Mouse (Mus musculus) gastrocnemius, postnatal 36 days (tissue): ENCODE data around the gene Enpp6. TPM values are rescaled to one million over a fixed set of nuclear protein-coding genes. Genes with fewer than 3 reads are reported as not detected.

Experiments used
- DNase-seq, 2 experiments: peaks; one replicate each; pipeline ENCODE4 v3.0.0; 2022
- intact Hi-C: fragments of 180-260 bp; cut with DNase I; formaldehyde crosslinking; loops from one replicate; pipeline ENCODE4 v1.15.1; 2025
- total RNA-seq, 2 experiments: library from RNA; stranded (reverse); gene quantifications; 2 replicates each; pipeline ENCODE4 v1.2.3; 2021

The Enpp6 gene
- total RNA-seq, 2 experiments from 2014 or later: 1.1 TPM

DNA sequence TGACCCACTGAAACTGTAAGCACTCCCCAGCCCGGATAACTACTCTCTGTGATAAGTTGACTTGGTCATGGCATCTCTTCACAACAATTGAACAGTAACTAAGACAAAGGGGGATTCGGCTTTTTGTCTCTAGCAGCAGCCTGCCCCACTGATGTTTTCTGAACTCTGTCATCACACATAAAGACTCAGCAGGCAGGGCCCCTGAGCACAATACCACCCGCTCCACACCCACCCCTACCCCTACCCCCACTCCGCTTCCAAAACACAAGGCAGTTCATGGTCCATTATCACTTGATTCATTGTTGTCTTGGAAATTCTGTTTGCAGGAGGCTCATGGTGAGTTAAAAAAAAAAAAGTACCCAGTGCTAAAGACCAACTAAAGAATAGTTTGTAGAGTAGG lies 71.8 kb downstream of the Enpp6 start:
- intact Hi-C loops: no loop called here

DNA sequence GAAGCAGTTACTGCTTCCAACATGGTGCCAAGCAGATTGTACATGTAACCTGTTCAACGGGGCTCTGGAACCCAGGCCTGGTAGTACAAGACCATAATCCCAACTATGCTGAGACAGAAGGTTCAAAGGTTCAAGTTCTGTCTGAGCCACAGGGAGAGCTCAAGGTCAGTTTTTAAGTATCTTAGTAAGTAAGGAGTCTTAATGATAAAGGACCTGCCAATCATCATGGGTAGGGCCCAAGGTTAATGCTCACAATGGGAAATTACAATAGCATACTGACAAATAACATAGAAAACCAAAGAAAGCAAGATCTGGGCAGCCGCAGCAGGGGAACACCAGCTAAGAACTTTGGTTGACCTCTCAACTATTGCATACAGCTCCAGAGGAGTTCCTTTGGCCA lies 72.3 kb downstream of the Enpp6 start:
- intact Hi-C loops: no loop called here
- no peak for DNase-seq

More for the DNA sequence above, 71.8 kb downstream of the Enpp6 start:
- no peak for DNase-seq

DNA sequence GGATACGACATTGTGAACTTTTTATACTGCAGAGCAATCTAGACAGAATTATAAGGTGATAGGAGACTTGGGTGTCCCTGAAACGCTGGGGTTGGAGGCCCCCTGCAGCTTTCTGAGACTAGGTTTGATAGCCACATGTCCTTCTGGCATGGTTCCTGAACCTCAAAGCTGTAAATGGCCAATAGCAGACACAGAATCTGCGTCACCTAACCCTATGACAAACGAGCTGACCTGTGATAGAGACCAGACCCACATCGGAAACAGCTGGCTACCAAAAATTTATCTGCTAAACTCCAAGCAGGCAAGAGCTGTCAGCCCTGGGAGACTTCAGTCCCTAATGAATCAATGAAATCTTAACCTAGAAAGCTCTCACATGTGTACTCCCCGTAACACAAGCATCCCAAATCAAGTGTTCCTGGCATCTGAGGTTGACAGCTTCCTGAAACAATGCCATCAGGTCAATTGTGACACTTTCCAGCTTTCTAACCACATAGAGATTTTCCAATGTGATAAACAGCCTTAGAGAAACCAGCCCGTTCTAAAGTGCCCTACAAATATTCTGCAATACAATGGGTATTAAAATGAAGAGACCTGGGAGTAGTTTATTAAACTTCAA lies 74.5 kb downstream of the Enpp6 start:
- DNase-seq: no peak
- intact Hi-C loops: no loop called here

DNA sequence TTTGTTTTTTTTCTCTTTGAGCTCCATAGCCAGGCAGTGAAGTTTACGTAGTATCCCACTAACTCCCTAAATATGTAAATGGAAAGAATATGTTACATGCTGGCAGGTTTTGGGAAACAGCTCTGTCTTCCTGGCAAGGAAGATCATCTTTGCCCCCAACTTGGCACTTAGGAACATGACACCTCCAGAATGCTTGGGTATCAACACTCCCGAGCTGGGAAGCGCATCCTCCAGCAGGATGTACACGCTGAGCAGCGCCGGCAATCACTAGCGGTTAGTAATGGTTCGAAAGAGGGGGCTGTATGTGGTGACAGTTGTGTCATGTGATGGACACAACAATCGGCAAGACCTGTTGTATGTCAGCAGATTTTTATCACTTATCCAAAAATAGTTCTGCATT lies 80.4 kb downstream of the Enpp6 start:
- DNase-seq: no peak
- intact Hi-C loops: no loop called here

DNA sequence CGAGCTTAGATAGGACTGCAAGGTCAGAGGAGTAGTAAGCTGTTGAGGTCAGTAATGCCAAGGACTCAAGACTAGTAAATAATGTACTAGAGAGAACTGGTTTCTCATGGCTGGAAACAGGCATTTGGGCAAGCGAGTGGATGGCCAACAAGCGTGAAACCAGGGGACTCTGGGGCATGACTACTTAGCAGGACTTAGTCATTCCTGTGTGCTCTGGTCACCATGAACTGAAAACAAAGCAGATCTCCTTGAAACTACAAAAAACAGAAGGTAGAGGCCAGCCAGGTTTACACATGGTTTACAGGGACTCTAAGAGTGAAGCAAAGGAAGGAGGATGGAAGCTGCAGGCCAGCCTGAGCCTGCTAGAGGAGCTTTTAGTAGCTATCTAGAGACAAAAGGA lies 82.9 kb downstream of the Enpp6 start:
- DNase-seq: no peak
- intact Hi-C loops: no loop called here

DNA sequence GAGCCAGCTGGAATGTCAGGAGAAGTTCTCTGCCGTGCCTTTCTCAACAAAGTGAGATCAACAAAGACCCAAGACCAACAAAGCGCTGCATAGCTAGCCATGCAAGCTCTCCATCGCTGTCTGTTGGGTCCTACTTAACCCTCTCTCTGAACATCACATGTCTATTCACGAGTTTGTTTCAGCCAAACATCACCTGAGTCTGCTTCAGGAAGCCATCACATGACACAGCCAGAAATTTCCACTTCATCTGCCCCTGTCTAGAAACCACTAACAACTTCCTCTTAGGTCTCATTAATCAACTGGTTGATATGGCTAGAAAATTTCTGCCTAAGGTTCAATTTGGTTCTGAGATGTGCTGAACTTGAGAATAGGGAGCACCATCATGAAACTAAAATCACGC lies 85.3 kb downstream of the Enpp6 start:
- intact Hi-C loops: no loop called here
- DNase-seq: no peak

DNA sequence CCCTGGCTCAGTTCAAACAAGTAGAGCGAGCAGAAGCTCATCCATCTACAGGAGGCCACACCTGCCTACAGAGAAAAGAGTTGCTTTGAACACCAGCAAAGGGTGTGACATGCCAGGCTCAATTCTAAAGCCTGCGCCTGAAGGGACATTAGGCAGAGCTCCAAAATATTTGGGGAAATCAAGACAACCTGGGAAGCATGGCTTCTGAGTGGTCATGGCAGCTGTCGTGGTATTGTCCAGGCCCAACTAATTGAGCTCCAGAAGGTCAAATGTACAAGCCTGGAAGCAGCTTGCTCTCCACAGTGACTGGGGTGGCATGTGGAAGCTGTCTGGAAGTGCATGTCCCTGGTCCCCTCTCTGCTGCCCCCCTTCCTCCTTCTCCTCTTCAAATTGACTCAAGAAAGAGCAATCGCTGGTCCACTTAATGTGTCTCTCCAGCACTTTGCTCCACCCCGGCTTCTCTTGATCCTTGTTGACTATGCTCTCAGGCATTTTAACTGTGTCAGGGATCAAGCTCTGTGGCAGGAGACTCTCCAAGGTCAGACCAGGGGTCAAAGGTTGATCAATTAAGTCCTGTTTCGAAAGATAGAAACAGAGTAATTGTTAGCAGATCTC lies 89.4 kb downstream of the Enpp6 start:
- no peak for DNase-seq
- intact Hi-C loops: no loop called here

DNA sequence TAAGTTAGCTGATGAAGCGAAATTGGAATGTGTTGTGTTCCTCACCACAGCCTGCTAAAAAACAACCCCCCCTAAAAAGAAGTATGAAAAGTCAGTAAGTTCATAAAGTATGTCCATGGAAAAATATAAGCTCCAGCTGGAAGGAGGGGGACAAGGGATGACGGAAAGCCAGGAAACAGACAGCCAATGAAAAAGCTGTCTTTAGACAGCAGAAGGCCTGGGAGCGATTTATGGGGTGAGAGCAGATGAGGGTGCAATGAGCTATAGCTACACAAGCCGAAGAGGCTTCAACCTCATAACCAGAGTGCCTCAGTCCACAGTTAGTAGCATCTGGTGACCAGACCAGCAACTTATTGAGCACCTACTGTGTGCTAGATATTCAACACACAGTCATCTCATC lies 93.3 kb downstream of the Enpp6 start:
- intact Hi-C loops: no loop called here
- DNase-seq: no peak

DNA sequence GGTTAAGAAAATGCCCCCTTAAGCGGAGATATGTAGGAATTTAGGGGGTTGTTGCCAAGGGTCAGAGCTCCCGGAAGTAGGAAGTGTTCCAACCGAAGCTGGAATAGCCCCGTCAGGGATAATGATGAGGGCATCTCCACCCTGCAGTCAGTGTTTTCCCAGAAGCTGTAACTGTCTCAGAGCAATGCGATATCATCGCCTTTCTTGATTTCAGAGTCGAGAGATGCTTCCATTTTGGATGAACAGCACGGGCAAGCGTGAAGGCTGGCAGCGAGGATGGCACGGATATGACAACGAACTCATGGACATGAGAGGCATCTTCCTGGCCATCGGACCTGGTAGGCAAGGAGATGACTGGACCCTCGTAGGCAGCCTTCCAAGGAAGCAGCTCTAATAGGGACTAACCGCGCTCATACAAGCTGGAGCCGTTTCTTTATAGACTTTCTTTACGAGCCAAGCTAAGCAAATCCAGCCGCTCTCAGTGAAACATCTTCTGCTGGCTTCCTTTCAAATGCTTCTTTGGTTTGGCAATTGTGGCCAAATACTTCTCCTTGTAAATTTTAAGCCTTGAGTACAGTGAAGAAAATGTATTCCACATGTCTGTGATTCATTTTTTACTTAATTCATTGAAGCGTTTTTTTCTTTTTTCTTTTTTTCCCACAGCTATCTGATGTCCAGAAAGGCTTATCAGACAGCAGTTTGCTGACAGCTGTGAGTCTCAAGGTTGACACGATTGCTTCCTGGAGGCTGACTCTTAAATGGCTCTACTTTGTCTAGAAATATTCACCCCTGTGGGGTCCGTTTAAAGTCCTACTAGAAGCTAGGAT lies 95.7 kb downstream of the Enpp6 start:
- DNase-seq: peak in 1 of 2 experiments; percentile 16
- intact Hi-C loops: no loop called here

DNA sequence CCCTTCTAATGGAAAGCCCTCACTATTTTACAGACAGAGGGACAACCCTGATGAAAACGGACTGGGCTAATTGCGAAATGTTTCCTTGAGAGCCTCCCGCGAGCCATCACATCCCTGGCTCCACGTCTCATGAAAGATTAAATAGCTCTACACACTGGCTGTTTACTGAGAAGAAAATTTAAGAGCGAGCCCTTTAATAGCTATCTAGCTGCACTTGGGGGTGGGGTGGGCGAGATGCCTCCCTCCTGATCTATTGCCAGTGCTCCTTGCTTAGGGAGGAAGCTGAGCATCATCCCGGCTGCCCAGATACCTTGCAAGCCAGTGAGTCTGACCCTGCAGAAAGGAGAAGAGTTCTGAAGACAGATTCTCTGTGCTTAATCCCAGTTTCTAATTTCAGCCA lies 103.3 kb downstream of the Enpp6 start:
- intact Hi-C loops: no loop called here
- no peak for DNase-seq

DNA sequence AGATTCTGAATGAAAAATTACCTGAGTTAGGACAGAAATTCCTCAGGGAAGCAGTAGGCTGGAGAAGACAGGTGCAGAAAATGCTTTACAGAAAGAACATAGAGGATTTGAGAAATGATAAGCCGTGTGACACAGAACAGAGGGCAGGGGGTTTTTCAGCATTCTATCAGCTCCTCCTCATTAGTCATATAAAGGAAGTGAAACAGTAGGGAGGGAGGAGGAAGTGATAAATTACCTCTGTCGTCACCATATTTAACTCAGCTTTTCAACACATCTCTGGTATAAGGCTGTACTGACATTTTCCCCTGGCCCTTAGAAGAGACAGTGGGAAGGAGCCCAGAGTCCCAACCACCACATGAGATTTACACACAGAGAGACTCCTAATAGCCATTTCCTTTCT lies 118.9 kb downstream of the Enpp6 start:
- intact Hi-C loops: no loop called here
- DNase-seq: no peak

DNA sequence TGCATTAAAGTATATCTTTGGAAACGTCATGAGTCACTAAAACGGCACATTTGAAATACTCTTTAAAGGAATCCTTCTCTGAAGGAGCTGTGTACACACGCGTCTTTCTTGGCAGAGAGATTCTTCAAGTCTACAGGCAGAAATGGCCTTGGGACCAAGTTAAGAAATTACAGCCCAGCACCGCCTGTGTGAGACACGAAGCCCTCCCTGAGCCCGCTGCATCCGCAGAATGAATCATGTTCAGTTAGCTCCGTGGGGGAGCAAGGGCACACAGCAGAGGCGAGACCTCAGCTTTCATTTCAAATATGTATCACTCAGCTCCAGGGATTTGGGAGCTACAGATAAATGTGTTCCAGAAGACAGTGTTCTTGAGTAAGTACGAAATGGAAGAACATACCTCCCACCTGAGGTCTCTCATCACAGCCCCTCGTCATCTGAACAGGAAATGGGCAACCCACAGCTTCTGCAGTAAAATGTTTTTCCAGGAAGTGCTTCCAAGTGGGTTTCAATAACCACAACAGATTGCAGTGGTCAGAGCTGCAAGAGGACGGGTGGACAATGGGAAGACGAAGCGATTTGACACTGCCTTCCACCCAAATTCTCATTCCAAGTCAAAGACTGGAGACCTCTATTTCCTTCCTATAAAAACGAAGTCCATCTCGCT lies 127.6 kb downstream of the Enpp6 start:
- intact Hi-C loops: no loop called here
- no peak for DNase-seq

DNA sequence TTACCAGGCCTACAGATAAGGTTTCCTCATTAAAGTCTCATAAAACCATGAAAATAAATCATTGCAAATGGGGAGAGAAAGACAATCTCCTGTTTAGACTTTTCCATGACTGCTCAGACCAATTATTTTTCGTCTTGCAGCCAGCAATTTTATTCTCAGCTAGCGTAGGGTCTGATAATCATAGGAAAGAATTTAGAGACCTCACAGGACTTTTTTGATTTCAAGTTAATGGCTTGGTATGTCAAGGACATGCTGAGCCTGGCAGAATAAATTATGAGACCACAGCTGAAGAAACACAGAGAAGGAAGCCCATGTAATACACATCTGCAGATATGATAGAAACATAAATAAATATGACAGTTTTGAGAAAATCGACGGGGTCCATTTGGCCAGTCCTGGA lies 130.6 kb downstream of the Enpp6 start:
- intact Hi-C loops: no loop called here
- no peak for DNase-seq

DNA sequence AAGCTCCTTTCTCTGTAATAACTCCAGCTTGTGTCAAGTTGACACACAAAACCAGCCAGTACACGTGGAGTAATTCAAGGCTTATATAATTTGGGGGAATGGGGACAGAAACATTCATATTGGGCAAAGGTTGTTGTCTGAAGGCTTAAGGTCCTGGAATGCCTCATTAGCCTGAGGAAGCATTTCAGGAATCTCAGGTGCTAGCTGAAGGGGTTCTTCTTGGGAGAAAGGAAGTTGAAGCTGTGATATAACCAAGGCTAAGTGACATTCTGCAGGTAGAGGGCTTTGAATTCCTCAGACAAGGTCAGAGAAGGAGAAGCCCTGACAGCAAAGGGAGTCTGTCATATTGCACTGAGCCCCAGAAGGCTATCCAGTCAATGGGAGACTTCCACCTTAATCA lies 133.2 kb downstream of the Enpp6 start:
- DNase-seq: no peak
- intact Hi-C loops: no loop called here

DNA sequence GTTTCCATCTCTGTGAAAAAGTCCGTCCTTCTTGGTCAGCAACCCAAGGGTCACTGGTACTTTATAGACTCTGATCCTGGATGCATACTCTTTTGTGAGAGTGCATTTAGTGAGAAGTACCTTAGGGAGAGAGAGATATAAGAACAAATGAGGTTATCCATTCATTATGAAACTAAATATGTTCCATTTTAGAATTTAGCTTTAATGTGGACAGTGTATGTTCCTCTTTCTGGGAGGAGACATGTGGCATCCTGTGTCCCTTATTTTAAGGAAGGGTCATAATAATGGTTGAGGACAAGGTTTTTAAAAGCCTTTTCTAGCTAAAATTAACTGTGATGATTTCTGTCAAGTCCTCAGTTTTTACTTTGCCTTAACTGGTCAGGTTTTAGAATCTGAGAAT lies 142.2 kb downstream of the Enpp6 start:
- intact Hi-C loops: no loop called here
- no peak for DNase-seq

DNA sequence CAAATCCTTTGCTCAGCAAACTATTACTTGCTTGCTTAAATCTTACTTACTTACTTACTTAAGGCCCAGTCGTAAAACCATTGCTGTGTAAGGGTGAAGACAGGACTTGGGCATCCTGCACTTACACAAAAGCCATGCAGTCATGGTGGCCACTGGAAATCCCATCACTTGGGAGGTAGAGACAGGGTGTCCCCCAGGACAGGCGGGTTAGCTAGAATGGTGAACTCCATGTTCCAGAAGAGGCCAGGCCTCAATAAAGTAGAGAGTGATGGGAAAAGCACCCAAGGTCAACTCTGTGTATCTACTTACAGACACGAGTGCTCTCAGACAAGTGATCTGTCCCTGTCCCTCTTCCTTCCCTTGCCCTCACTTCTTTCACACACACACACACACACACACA lies 146.7 kb downstream of the Enpp6 start:
- intact Hi-C loops: no loop called here
- DNase-seq: no peak

DNA sequence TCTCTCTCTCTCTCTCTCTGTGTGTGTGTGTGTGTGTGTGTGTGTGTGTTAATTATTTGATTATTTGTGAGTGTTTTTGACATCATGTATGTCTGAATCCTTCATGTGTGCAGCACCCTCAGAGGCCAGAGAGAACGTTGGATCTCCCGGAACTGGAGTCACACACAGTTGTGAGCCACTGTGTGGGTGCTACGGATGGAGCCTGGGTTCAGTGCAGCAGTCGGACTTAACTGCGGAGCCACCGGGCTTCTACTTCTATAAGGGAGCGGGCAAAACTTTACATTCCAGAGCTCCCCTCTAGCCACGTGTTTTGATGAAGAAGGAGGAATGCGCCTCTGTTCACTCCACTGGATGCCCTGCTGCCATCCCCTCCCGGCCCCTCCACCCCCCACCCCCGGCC lies 148.0 kb downstream of the Enpp6 start:
- intact Hi-C loops: no loop called here
- no peak for DNase-seq

DNA sequence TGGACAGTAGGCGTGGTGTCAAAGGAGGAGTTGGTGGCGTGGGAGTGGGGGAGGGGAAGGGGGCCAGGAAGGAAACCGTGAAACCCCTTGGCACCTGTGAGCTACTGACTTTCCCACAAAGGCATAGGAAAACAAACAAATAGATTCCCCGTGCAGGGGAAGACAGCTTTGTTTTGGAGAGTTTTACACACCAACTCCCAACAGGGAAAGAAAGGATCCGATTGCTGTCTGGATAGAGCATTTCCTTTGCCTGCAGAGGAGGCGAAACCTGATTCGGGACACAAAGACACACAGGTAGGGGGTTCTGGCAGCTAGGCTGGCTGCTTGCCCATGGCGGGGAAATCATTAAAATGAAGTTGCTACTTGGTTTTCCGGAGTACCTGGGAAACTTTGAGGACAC lies 148.9 kb downstream of the Enpp6 start:
- no peak for DNase-seq
- intact Hi-C loops: no loop called here

DNA sequence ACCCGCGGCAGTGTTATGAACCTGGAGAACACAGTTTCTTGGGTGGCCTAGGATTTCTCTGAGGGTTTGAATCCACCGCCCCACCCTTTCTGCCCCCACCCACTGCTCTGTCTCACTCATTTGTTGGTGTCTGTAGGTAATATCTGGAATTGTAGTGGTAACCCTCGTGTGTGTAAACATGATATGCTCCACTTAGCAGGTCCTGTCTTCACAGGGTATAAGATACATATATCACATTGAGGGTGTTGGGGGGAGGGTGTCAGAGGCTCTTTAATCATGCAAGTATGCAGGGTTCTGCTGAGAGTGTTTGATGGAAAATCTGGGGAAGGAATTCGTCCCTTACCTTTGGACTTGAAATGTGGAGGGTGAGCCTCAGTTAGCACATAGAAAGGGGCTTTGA lies 149.4 kb downstream of the Enpp6 start:
- no peak for DNase-seq
- intact Hi-C loops: no loop called here

DNA sequence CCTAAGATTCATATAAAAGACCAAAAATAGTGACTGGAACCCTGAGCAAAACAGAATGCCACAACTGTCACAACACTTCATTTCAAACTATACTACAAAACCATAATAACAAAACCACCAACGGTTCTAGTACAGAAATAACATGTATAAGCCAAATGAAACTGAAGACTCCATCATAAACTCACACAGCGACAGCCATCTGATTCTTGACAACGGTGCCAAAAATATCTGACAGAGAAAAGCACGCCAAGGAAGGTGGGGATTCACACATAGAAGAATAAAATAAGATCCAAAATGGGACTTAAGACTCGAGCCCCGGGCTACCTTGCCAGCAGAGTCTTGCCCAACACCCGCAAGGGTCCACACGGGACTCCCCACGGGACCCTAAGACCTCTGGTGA lies 158.6 kb downstream of the Enpp6 start:
- intact Hi-C loops: no loop called here
- no peak for DNase-seq
